Mouse (Mus musculus): ENCODE measurements around the gene Jsrp1.
"Not testable (repeated sequence)": the region's sequence is repeated elsewhere in the genome, so short reads cannot be mapped to it uniquely, and the experiment has no call there.

Jsrp1 gene

GRCm38 (mm10) chr10:80835617-80836016 lies 22.3 kb upstream of the Jsrp1 start:
- no peak for DNase-seq (ENCODE audit: inconsistent age in 2 of 2, low spot score in 1 of 2)

- no peak for DNase-seq (ENCODE audit: inconsistent age in 2 of 2, low spot score in 1 of 2)
These were observed 19.5 kb upstream of the Jsrp1 start for GRCm38 (mm10) chr10:80832818-80833217.

GRCm38 (mm10) chr10:80831136-80831535 lies 17.8 kb upstream of the Jsrp1 start:
- DNase-seq (ENCODE audit: inconsistent age in 2 of 2, low spot score in 1 of 2), result peak; percentile 73 to 85

- peak in 1 of 2 experiments; percentile 47 for DNase-seq (ENCODE audit: inconsistent age in 2 of 2, low spot score in 1 of 2)
These were observed 16.3 kb upstream of the Jsrp1 start for GRCm38 (mm10) chr10:80829359-80830278.

- peak in 1 of 2 experiments; percentile 49 for DNase-seq (ENCODE audit: inconsistent age in 2 of 2, low spot score in 1 of 2)
These were observed 15.3 kb upstream of the Jsrp1 start for GRCm38 (mm10) chr10:80828587-80828986.

- peak in 1 of 2 experiments; percentile 63 for DNase-seq (ENCODE audit: inconsistent age in 2 of 2, low spot score in 1 of 2)
These were observed 14.6 kb upstream of the Jsrp1 start for GRCm38 (mm10) chr10:80827870-80828420.

- peak in 1 of 2 experiments; percentile 56 for DNase-seq (ENCODE audit: inconsistent age in 2 of 2, low spot score in 1 of 2)
These were observed 14.0 kb upstream of the Jsrp1 start for GRCm38 (mm10) chr10:80827063-80827869.

- DNase-seq (ENCODE audit: inconsistent age in 2 of 2, low spot score in 1 of 2), result peak; percentile 99 to 100
These were observed 13.1 kb upstream of the Jsrp1 start, which contains the start of gene Oaz1 for GRCm38 (mm10) chr10:80826151-80827062. Gene Oaz1, plus strand, starts transcription at chr10:80826656.

- DNase-seq (ENCODE audit: inconsistent age in 2 of 2, low spot score in 1 of 2), result no peak
These were observed 11.5 kb upstream of the Jsrp1 start for GRCm38 (mm10) chr10:80824827-80825226.

- DNase-seq (ENCODE audit: inconsistent age in 2 of 2, low spot score in 1 of 2), result no peak
These were observed 10.7 kb upstream of the Jsrp1 start for GRCm38 (mm10) chr10:80823847-80824643.

- DNase-seq (ENCODE audit: inconsistent age in 2 of 2, low spot score in 1 of 2), result no peak
These were observed 10.0 kb upstream of the Jsrp1 start for GRCm38 (mm10) chr10:80823316-80823715.

GRCm38 (mm10) chr10:80822528-80822927 lies 9.2 kb upstream of the Jsrp1 start:
- no peak for DNase-seq (ENCODE audit: inconsistent age in 2 of 2, low spot score in 1 of 2)

- DNase-seq (ENCODE audit: inconsistent age in 2 of 2, low spot score in 1 of 2), result peak in 1 of 2 experiments; percentile 70
These were observed 8.7 kb upstream of the Jsrp1 start for GRCm38 (mm10) chr10:80821991-80822390.

GRCm38 (mm10) chr10:80819406-80819805 lies 6.1 kb upstream of the Jsrp1 start:
- DNase-seq (ENCODE audit: inconsistent age in 2 of 2, low spot score in 1 of 2), result no peak

- DNase-seq (ENCODE audit: inconsistent age in 2 of 2, low spot score in 1 of 2), result no peak
These were observed 5.4 kb upstream of the Jsrp1 start for GRCm38 (mm10) chr10:80818599-80819281.

- not testable (repeated sequence) for DNase-seq (ENCODE audit: inconsistent age in 2 of 2, low spot score in 1 of 2)
These were observed 4.7 kb upstream of the Jsrp1 start for GRCm38 (mm10) chr10:80817955-80818354.

GRCm38 (mm10) chr10:80817164-80817563 lies 3.9 kb upstream of the Jsrp1 start:
- peak; percentile 43 to 60 for DNase-seq (ENCODE audit: inconsistent age in 2 of 2, low spot score in 1 of 2)

GRCm38 (mm10) chr10:80816303-80816702 lies 3.0 kb upstream of the Jsrp1 start:
- DNase-seq (ENCODE audit: inconsistent age in 2 of 2, low spot score in 1 of 2), result not testable (repeated sequence)

GRCm38 (mm10) chr10:80814800-80815199 lies 1.5 kb upstream of the Jsrp1 start:
- DNase-seq (ENCODE audit: inconsistent age in 2 of 2, low spot score in 1 of 2), result no peak

Measured in adrenal gland, adult (tissue).